Mouse (Mus musculus) embryonic facial prominence, embryonic 13.5 days (tissue): ENCODE results near the gene Mapk10. TPM values are rescaled to one million over a fixed set of nuclear protein-coding genes. Genes with fewer than 3 reads are reported as not detected.

Experiments used
- polyA plus RNA-seq: library from polyadenylated mRNA; unstranded; fragments of >200 nt; fragmentation: Nextera tagmentation; extraction: Ambion mirVana; gene quantifications from 2 replicates; pipeline ENCODE4 v1.2.1, GENCODE M21; 2015

The Mapk10 gene
- polyA plus RNA-seq, 1 experiment from 2014 or later, result 2.4 TPM

Other genes starting within 250 kb of the Mapk10 start
- 18.0 and 19.9 TPM in 2 replicates for gene Ptpn13, start 213.9 kb upstream of the Mapk10 start, polyA plus RNA-seq